Mouse (Mus musculus): Measurements from ENCODE around the gene Fez2.

The Fez2 gene

DNA sequence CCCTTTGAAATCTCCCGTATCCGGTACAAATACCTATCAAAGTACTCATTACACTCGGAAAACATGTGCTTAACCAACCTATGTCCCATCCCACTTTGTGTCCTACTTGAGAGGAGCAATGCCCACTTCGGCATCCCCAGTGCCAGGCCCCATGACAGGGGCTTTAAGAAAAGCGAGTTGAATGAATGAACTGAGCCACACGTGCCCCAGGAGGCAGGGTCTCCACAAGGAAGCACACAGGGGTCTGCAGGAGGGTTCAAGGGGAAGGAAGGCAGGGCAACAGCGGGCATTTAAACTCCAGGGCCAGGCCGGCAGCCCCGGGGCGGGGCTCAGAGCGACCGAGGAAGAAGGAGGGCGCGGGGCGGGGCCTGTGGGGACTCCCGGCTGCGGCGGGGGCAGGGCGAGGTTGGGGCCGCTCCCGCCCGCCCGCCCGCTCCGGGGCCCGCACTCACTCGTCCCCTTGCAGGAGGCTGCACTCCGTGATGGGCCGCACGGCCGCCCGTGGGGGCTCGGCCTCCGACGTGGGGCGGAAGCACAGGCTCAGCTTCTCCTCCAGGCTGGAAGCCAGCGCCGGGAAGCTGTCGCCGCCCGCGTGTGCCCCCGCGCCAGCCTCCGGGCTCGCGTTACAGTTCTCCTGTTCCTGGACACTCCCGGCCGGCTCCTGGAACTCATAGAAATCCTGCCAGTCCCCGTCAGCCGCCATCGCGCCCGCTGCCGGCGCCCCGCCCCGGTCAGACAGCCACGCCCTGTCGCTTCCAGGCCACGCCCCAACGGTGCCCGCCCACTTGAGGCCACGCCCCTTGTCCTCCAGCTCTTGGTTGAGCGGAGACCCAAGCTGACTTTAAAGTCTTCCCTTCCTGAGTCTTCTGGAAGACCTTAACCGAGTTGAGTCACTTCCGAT, at the start of gene Fez2:
Gene Fez2 (minus strand): TSS at position 772 of the 901 bp plus-strand sequence.
- peak; percentile 91 for DNase-seq (ENCODE audit: low spot score)

DNA sequence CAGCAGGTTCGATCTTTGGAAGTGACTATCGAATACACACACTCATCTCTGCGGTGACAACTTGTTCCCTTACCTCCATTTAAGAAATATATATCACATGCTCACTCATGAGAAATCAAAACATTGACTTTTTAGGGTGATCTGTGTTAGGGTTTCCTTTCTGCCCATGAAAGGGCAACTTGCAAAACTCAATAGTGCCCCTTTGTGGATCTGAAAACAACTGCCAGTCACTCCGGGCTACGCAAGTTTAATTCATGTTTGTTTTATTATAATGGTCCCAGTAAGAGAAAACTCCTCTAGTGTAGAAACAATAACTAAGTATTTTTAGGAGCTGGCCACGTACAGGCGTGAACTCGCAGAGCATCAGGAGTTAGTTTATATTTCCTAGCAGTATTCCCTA, 47.5 kb upstream of the Fez2 start:
- DNase-seq (ENCODE audit: low spot score): no peak

DNA sequence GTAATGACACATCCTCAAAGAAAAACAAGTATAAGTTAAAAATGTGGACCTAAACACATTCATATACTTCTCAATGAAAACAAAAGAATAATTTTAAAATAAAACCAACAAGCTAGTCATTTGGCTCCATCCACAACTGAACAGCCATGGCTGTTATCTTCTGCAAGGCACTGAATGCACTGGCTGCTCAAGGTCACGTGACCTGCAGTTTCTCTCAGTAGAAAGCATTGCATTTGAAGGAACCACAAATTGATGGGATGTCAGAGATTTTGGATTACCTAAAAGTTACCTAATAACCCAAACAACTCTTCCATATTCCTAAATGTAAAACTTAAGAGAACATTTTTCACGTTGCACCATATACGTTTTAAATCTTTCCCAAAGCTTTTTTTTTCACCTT, 47.1 kb upstream of the Fez2 start:
- DNase-seq (ENCODE audit: low spot score): no peak

DNA sequence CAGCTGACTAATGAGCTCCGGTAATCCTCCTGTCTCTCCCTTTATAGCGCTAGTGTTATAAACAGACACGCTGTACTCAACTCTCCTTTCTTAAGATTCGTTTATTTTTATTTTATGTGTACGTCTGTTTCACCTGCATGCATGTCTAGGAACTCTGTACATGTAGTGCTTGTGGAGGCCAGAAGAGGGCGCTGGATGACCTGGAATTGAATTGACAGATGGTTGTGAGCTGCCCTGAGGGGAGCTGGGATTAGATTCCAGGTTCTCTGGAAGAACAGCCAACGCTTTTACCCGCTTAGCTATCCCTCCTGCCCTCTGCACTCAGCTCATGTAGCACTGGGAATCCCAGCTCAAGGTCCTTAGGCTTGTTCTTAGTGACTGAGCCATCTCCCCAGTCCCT, 42.2 kb upstream of the Fez2 start:
- DNase-seq (ENCODE audit: low spot score): no peak

DNA sequence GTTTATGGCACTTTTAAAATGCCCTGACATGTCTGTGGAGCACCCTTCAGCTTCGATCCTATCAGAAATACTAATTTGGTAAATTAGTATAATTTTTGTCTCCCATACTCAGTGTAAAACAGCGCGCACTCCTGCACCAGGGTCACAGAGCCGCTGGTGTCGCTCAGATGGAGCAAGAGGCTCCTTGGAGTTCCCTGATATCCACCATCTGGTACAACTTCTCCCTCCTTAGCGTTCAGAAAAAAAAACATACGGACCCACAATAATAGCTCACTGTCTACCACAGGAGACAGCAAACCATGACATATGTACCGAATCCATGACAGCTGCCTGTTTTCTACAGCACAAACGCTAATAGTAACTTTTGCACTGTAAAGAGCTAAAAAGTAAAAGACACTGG, 37.6 kb upstream of the Fez2 start:
- no peak for DNase-seq (ENCODE audit: low spot score)

DNA sequence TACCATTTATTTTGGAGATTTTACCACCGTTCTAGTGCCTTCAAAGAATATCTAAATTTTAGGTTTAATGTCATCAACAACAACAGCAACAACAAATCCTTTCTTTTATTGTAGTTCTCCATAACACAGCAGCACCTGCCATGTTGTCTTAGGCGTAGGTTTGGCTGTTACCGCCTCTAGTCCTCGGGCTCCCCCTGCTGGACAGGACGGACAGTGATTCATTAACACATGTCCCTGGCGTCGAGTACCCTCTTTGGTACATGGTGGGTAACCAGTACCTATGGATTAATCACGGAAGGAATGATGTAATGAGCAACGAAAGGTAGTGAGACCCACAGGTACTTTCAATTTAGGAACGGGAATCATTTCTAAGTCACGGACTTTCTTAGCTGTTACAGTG, 37.2 kb upstream of the Fez2 start:
- peak; percentile 79 for DNase-seq (ENCODE audit: low spot score)

DNA sequence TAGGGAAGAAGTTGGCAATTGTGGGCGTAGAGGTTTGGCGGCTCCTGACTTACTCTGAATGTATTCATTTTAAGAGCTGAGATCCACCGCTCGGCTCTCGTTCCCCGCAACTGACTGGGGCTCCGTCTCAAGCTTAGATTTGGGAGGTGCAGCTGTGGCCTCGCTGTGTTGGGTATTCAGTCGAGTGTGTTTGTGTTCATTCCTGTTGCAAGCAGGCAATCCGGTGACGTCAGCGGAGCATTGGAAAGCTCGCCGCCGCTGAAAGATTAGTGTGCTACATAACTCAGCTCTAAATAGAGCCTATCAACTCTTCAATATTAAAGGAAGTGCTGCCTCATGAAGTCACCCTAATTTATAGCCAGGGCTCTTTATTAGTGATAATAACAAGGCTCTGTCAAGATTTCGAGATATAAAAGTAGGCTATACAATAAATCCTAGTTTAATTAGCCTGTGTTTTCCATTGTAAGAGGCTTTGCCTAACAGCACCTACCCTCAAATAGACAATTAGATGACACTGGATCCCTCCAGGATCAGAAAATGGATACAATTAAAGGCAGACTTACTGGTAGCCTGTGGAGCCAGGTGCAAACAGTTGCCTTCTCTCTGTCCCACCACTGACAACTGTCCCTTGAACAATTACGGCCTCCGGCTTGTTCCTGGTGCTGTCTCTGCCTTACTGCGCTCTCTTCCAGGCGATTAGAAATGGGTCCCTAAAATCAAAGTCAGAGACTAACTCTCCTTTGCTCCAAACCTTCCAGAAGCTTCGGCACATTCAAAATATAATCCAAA, 36.4 kb upstream of the Fez2 start:
- DNase-seq (ENCODE audit: low spot score): no peak

DNA sequence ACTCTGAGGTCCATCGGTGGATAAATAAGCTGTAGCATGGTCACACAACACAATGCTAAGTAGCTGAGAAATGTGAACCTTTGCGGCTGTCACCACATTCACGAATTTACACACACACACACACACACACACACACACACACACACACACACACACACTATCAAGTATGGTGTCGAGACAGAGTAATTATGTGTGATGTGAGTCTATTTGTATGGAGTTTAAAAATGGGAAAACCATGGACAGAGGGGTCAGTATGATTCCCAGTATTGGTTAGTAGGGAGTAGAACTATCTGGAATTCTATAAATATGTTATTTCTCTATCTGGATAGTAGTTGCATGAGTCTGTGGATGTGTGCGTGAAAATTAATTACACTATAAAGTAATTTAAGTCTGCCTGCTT, 35.6 kb upstream of the Fez2 start:
- no peak for DNase-seq (ENCODE audit: low spot score)

DNA sequence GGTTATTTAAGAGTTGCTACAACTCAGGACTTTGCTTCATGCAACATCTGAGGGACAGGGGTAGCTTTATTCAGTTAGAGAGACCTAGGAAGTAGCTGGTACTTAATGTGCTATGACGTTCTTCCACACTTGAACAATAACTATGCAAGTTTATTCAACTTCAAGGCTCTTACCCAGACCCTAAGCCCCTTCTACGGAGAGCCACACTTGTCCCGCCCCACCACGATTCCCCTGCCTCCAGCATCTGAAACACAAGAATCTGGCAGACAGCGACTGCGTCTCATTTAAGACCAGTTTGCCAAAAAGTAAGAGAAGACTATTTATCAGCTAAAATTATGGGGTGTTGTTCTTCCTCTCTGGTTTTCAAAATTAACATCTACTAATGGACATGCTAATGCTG, 33.9 kb upstream of the Fez2 start:
- no peak for DNase-seq (ENCODE audit: low spot score)

DNA sequence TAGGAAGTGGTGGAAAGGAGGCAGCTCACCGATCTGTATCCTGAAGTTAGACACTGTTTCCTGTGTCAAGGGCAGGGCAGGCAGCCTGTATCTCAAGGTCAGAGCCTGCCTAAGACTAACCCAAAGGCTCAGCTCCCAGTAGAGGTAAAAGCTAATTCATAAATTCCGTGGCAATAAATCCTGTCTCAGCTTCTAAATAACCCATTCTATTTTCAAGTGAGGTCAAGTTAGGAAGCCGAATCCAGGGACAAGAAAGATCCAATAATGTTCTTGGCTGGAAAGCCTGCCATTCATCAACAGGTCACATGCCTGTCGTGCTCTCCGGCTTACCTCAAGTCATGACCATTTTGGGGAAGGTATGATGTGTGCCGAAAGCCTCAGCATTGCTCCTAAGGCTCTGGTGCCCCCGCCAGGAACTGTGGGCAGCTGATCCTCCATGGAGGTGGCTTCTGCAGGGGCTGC, 33.4 kb upstream of the Fez2 start:
- no peak for DNase-seq (ENCODE audit: low spot score)

DNA sequence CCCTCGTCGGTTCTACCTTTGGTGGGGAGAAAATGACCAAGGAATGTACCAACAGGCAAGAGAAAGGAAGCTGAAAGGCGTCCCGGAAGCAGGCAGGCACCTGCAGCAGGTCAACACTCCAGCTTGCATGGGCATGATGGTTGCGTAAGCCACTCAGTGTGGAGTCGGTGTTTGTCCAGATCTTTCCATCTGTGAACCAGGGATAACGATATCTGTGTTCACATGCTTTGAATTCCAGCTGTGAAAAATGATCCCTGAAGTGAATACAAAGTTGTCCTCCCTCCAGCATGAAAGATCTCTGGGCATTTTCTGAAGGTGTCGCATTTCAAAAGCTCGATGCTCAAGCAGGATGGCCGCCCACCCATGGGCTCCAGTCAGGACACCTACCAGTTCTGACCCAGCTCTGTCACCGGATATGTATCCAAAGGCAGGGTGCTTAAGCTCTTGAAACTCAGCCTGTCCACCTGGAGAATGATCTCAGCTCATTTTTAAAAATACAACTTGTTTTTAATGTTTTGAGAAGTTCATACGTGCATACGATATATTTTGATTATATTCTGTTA, 31.8 kb upstream of the Fez2 start:
- peak; percentile 48 for DNase-seq (ENCODE audit: low spot score)

DNA sequence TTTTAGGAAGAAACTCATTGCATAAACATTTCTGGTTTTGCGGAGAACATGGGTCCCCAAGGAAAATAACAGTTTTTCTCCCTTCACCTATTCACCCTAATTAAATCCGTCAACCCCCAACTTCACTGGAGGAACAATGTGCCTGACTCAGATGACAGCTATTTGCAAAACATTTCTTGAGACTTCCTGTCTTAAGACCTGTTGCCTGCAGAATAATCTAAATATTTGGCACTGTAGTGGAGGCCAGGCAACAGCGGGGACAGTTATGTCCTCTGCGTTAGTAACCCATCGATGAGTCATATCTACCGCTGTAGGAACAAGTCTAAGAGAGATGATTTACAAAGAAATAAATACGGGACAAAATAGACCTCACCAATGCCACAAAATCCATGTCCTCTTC, 26.9 kb upstream of the Fez2 start:
- no peak for DNase-seq (ENCODE audit: low spot score)

DNA sequence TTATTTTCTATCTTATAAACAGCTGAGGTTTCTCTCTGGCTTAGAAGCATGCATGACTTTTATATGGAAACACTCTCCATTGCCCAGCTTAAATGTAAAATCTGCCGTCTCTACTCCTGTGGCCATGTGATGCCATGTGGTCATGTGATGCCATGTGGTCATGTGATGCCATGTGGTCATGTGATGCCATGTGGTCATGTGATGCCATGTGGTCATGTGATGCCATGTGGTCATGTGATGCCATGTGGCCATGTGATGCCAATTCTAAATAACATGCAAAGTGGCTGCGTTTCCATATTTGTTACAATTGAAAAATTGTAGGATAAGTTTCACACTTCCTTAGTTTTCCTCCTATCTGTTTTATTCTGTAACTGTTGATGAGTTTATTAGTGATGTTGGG, 22.8 kb upstream of the Fez2 start:
- DNase-seq (ENCODE audit: low spot score): no peak

DNA sequence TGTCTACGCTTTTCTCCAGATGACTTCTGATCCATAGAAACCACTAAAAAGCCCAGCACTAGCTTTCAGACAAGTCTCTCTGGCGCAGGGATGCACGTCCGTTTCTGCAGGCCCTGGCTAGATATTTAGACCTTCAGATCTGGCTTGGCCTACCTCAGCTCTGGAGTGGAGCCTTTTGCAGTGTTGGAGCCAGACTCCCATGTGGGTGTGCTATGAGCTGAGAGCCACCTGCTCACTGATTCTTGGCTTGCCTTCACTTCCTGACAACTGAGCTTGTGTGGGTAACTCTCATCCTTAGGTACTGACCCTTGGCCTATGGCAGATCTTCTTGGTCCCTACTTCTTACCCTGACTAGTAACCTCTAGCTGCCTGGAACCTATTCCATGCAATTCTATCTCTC, 19.2 kb upstream of the Fez2 start:
- no peak for DNase-seq (ENCODE audit: low spot score)

DNA sequence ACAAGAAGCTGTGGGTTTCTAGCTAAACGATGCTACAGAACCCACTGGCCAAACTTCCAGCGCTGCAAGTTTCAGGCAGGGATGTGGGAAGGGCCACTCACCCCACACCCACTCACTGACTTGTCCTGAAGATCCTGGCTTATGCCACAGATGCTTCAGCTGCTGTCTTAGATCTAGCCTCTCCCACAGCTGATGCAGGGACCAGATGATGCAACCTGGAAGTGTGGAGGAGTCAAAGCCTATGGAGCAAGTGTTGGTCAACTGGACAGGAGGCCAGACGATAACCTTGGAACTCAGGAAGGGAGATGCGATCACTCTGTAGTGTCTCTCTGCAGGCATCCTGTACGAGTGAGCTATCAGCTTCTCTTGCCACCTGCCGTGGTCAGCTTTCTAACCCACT, 17.7 kb upstream of the Fez2 start:
- no peak for DNase-seq (ENCODE audit: low spot score)

DNA sequence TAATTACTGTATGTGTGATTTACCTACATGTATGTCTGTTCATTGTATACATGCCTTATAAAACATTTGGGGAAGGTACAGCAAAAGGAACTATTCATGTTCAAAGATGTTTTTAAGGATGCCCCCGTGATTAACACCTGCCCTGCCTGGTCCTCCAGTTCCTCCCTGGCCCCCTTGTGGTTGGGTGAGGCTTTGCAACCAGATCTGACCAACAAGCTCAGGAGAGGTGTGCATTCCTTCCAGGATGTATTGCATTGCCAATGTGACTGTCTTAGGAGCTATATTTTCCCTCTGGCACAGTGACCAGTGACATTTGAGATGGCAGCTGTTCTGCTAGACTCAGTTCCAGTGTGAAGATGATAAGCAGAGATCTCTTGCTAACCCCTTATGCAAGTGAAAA, 16.8 kb upstream of the Fez2 start:
- peak; percentile 64 for DNase-seq (ENCODE audit: low spot score)

DNA sequence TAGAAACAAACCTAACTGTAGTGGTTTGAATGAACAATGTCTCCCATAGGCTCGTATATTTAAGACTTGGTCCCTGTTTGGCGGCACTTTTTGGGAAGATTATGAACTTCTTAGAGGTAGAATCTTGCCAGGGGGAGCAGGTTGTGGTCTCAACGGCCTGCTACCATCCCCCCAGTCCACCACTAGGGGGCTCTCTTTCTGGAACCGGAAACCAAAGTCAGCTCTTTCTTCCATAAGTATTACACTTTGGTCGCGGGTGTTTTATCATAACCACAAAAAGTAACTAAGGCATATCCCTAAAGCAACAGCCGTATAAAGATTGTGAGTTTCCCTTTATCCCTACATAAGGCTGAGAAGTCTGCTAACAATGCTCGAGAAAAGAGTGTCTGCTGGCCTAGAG, 12.4 kb upstream of the Fez2 start:
- peak; percentile 28 for DNase-seq (ENCODE audit: low spot score)

DNA sequence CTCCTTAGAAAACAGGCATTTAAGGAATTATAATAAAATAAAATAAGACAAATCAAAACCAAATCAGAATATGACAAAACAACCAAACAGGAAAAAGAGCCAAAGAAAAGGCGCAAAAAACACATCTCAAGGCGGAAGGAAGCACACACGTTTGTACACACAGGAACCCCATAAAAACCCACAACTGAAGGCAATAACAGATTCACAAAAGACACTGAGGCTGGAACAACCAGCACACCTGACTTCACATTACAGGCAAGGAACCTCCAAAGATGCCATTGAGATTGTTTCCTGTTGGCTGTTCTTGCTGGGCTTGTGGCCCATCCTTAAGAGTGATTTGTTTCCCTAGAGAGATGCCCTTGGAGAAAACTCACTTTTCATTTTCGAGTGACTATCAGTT, 11.1 kb upstream of the Fez2 start:
- no peak for DNase-seq (ENCODE audit: low spot score)

DNA sequence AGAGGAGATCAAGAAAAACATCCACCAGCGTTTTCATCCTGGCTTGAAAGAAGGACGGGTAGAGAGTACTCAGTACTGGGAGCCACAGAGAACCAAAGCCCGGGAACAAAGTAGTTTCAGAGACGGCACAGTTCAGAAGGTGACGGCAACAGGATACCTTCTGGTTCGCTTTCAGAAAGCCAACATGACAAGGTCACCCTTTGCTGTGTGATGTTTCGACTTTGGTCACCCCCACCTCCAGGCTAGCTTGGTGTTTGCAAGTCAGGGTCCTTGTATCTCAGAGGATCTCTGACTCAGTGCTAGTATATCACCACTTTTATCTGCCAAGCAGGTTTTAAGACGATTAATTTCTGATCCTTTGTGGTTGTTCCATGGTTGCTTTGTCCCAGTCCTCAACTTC, 7.1 kb upstream of the Fez2 start:
- no peak for DNase-seq (ENCODE audit: low spot score)

DNA sequence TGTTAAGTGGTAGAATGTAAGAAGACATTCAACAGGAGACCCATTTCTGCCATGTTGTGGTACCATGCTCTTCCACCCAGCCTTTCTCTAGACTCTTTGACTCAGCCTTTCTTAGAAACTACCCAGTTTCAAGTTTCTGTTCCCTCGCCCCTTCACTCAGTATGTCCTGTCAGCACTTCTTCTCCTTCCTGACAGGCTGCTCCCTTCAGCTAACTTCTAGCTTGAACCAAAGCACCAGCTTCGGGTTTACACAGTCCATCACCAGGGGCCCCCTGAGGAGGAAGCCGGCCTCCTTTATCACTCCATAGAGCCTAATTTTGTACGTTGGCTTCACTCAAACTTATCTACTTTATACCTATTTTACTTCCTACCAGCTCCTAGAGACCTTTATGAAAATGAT, 1.3 kb upstream of the Fez2 start:
- no peak for DNase-seq (ENCODE audit: low spot score)

DNA sequence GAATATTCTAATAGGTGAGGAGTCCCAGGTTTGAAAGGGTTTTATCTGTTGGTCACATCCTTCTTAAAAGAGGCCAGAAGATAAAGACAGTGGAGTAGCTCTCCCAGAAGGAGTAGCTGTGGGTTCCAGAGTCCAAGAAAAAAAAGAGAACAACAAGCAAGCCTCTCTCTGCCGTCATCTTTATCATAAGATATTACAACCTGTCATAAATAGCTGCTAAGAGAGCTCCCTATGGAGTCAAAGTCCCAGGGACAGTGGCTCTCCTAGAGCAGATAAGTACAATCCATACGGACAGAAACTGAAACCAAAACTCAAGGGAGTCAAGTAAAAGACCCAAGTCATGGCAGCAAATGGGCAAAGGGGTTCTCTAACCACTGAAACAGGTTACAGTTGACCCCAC, 2.7 kb downstream of the Fez2 start:
- DNase-seq (ENCODE audit: low spot score): no peak

DNA sequence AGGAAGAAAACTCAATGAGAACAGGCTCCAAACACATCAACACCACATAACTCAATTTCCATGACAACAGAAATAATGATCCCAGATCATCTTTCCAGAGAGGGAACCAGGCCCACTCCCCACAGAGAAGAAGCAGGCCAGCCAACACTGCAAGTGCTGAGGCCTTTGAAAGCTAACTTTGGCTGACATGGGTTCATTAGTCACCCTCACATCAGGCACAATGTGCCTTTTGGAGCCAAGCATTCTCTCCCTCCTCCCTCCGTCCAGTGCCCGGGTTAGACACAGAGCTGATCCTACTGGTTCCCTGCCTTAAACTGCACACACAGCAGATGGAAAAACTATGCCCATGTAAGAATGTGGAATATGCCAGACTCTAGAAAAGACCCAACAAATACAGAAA, 8.1 kb downstream of the Fez2 start:
- peak; percentile 33 for DNase-seq (ENCODE audit: low spot score)

DNA sequence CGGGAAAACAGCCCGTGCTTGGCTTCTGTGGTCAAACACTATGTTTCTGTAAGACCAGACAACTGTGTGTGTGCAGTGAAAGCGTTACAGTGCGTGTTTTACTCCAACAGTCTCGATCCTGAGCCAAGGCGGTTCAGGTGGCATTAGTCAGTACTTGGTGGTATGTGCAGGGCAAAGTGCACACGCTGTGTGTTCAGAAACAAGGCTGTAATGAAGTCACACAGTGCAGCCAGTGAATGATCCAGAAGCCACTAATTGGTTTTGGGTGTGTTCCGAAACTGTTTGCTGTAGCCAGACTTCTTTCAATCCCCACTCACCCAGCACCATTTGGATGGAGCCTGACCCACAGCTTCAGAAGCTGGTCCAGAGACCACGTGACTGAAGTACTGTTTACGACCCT, 9.6 kb downstream of the Fez2 start:
- DNase-seq (ENCODE audit: low spot score): no peak
